Mouse (Mus musculus): ENCODE measurements around the gene Rpl11. TPM values are rescaled to one million over a fixed set of nuclear protein-coding genes. Genes with fewer than 3 reads are reported as not detected.

Rpl11 gene
- polyA plus RNA-seq, 1 experiment, result 1,581 TPM

DNA sequence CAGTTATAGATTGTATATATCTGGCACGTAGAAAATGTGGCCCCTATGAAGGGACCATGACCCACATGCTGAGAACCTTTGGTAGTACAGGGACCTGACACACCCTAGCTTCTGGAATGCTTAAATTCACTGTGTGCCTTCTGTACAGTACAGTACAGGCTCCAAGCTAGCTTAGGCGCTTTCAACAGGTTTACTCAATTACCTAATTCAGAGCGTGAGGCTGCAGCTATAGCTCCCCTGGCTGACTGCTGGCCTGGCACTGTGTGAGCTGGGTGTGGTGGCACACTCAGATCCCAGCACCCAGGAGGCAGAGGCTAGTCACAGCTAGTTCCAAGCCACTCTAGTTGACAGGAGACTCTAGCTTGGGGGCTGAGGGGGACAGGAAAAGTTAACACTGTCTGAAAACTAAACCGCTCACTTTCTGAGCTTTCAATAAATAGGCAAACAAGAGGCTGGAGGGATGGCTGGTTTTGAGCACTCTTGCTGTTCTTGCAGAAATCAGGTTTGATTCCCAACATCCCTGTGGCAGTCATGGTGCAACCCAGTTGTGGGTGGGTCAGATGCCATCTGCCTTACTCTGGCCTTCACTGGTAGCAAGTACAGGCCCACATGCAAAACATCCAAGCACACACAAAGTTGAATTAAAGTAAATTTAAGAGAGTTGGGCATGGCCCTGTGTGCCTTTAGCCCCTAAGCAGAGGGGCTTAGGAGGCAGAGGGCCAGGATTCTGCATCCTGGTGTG lies 4.8 kb downstream of the Rpl11 start:
- H3K4me3 ChIP-seq (ENCODE audit: low read depth, low read length), result no peak overlapping the region
- H3K27ac ChIP-seq (ENCODE audit: insufficient read depth, low read length), result peak overlapping the region; percentile 16; the same call in 1 of the 2 replicates
- TF ChIP-seq POLR2A (IDR thresholded peaks at IDR 0.05; ENCODE audit: insufficient read depth, low read length) (no peak), EP300 (IDR thresholded peaks at IDR 0.05; ENCODE audit: insufficient read depth, low read depth, low read length) (no peak), CTCF (IDR thresholded peaks at IDR 0.05; ENCODE audit: low read depth, low read length) (no peak)
- no peak overlapping the region for H3K9ac ChIP-seq (ENCODE audit: low read depth, poor library complexity, severe bottlenecking)
- no peaks in the 10 kb centered on the region for H3K4me1 ChIP-seq (ENCODE audit: control insufficient read depth, insufficient read depth, low read length)
- H3K9me3 ChIP-seq (replicated peaks; ENCODE audit: control insufficient read depth, insufficient read depth, low read length, poor library complexity, severe bottlenecking), result no peaks in the 10 kb centered on the region
- peaks cover 42% of the 10 kb centered on the region for H3K36me3 ChIP-seq (ENCODE audit: control insufficient read depth, insufficient read depth, low read length, poor library complexity, severe bottlenecking)
- no peaks in the 10 kb centered on the region for H3K27me3 ChIP-seq (ENCODE audit: control insufficient read depth, insufficient read depth, low read length, poor library complexity, severe bottlenecking)

DNA sequence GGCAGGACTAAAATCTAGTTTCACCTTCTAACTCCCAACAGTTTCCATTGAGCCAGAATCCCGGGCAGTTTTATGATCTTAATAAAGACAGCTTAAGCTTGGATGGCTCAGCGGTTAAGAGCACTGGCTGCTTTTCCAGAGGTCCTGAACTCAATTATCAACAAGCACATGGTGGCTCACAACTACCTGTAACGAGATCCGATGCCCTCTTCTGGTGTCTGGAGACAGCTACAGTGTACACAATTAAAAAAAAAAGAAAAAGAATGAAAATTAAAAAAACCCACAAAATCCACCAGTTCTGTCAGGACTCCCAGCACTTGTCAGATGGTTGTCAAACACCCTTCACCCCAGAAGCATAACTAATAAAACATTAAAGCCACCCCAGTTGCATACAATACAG lies 5.6 kb downstream of the Rpl11 start:
- peak overlapping the region; percentile 16; the same call in 1 of the 2 replicates for H3K27ac ChIP-seq (ENCODE audit: insufficient read depth, low read length)
- no peaks in the 10 kb centered on the region for H3K9me3 ChIP-seq (replicated peaks; ENCODE audit: control insufficient read depth, insufficient read depth, low read length, poor library complexity, severe bottlenecking)
- no peaks in the 10 kb centered on the region for H3K4me1 ChIP-seq (ENCODE audit: control insufficient read depth, insufficient read depth, low read length)
- peaks cover 42% of the 10 kb centered on the region for H3K36me3 ChIP-seq (ENCODE audit: control insufficient read depth, insufficient read depth, low read length, poor library complexity, severe bottlenecking)
- no peak for TF ChIP-seq POLR2A (IDR thresholded peaks at IDR 0.05; ENCODE audit: insufficient read depth, low read length)
- TF ChIP-seq EP300 (IDR thresholded peaks at IDR 0.05; ENCODE audit: insufficient read depth, low read depth, low read length), result no peak
- no peak for TF ChIP-seq CTCF (IDR thresholded peaks at IDR 0.05; ENCODE audit: low read depth, low read length)
- H3K27me3 ChIP-seq (ENCODE audit: control insufficient read depth, insufficient read depth, low read length, poor library complexity, severe bottlenecking), result no peaks in the 10 kb centered on the region
- no peak overlapping the region for H3K4me3 ChIP-seq (ENCODE audit: low read depth, low read length)
- no peak overlapping the region for H3K9ac ChIP-seq (ENCODE audit: low read depth, poor library complexity, severe bottlenecking)

DNA sequence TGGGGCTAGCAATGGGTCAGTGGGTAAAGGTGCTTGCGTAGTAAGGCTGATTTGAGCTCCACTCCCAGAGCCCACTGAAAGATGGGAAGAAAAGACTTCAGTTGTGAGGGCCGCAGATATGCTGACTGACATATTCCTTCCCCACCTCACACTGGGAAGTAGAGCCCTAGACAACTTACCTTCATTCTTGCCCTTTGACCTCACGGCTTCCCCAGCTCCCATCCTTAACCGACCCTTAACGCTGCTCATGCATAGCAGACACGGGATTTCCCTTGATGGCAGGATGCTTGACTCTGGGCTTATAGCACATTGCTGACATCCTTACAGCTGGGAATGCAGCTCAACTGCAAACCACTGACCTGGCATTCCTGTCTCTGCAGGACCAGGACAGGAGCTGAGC lies 6.3 kb downstream of the Rpl11 start:
- Histone ChIP-seq H3K27ac (ENCODE audit: insufficient read depth, low read length) (no peak overlapping the region), H3K4me3 (ENCODE audit: low read depth, low read length) (no peak overlapping the region), H3K36me3 (ENCODE audit: control insufficient read depth, insufficient read depth, low read length, poor library complexity, severe bottlenecking) (peaks cover 35% of the 10 kb centered on the region), H3K9me3 (replicated peaks; ENCODE audit: control insufficient read depth, insufficient read depth, low read length, poor library complexity, severe bottlenecking) (no peaks in the 10 kb centered on the region), H3K4me1 (ENCODE audit: control insufficient read depth, insufficient read depth, low read length) (no peaks in the 10 kb centered on the region), H3K27me3 (ENCODE audit: control insufficient read depth, insufficient read depth, low read length, poor library complexity, severe bottlenecking) (no peaks in the 10 kb centered on the region), H3K9ac (ENCODE audit: low read depth, poor library complexity, severe bottlenecking) (no peak overlapping the region)
- TF ChIP-seq CTCF (IDR thresholded peaks at IDR 0.05; ENCODE audit: low read depth, low read length) (no peak), EP300 (IDR thresholded peaks at IDR 0.05; ENCODE audit: insufficient read depth, low read depth, low read length) (no peak), POLR2A (IDR thresholded peaks at IDR 0.05; ENCODE audit: insufficient read depth, low read length) (no peak)

DNA sequence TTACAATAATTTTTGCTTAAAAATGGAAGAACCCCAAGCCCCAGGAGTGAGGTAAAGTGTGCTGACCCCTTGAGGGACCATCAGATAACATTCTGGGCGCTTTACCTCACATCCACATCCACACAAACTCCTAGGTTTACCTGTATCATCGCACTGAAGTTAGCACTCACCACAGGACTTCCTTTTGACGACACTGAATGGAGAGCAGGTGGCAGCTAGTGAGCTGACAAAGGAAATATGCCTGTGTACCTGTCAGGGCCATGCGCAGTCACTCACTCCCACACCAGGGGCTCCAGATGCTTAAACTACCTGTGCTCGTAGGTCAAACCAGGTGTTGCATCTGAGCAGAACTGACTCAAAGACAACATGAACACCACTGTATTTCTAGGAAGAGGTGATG lies 8.1 kb downstream of the Rpl11 start:
- Histone ChIP-seq H3K27ac (ENCODE audit: insufficient read depth, low read length) (no peak overlapping the region), H3K36me3 (ENCODE audit: control insufficient read depth, insufficient read depth, low read length, poor library complexity, severe bottlenecking) (peaks cover 19% of the 10 kb centered on the region)

DNA sequence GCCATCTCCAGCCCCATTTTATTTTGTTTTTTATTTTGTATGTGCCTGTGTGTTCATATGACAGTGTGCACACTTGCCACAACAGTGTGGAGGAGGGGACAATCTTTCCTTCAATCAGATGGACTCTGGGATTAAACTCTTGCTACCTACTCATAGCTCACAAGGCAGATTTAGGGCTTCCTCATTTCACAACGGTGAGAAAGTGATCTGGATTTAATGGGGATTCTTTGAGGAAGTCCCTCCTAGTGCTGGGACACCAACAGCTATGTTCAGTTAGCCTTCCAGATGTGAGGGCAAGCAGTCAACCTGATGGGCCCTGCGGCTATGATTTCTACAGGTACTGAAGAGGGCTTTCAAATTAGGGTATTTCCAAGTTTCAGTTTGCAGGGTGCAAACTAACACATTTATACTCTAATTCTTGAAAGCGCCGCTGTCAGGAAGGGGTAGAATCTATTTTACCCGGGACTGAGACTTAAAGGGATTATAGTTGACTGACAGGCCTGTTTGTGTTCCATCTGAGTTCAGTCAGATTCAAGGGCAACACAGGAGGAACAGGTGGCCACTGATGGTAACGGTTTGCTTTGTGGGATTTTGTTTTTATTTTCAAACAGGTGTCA lies 9.3 kb downstream of the Rpl11 start:
- H3K9me3 ChIP-seq (replicated peaks; ENCODE audit: control insufficient read depth, insufficient read depth, low read length, poor library complexity, severe bottlenecking), result no peaks in the 10 kb centered on the region
- no peak overlapping the region for H3K27ac ChIP-seq (ENCODE audit: insufficient read depth, low read length)
- H3K4me3 ChIP-seq (ENCODE audit: low read depth, low read length), result no peak overlapping the region
- H3K36me3 ChIP-seq (ENCODE audit: control insufficient read depth, insufficient read depth, low read length, poor library complexity, severe bottlenecking), result peaks cover 7% of the 10 kb centered on the region
- no peak overlapping the region for H3K9ac ChIP-seq (ENCODE audit: low read depth, poor library complexity, severe bottlenecking)
- H3K4me1 ChIP-seq (ENCODE audit: control insufficient read depth, insufficient read depth, low read length), result no peaks in the 10 kb centered on the region
- H3K27me3 ChIP-seq (ENCODE audit: control insufficient read depth, insufficient read depth, low read length, poor library complexity, severe bottlenecking), result no peaks in the 10 kb centered on the region
- TF ChIP-seq EP300 (IDR thresholded peaks at IDR 0.05; ENCODE audit: insufficient read depth, low read depth, low read length) (no peak), CTCF (IDR thresholded peaks at IDR 0.05; ENCODE audit: low read depth, low read length) (no peak), POLR2A (IDR thresholded peaks at IDR 0.05; ENCODE audit: insufficient read depth, low read length) (no peak)

More for the DNA sequence above, 8.1 kb downstream of the Rpl11 start:
- Histone ChIP-seq H3K4me3 (ENCODE audit: low read depth, low read length) (no peak overlapping the region), H3K9ac (ENCODE audit: low read depth, poor library complexity, severe bottlenecking) (no peak overlapping the region), H3K27me3 (ENCODE audit: control insufficient read depth, insufficient read depth, low read length, poor library complexity, severe bottlenecking) (no peaks in the 10 kb centered on the region), H3K9me3 (replicated peaks; ENCODE audit: control insufficient read depth, insufficient read depth, low read length, poor library complexity, severe bottlenecking) (no peaks in the 10 kb centered on the region), H3K4me1 (ENCODE audit: control insufficient read depth, insufficient read depth, low read length) (no peaks in the 10 kb centered on the region)
- no peak for TF ChIP-seq POLR2A (IDR thresholded peaks at IDR 0.05; ENCODE audit: insufficient read depth, low read length)
- no peak for TF ChIP-seq CTCF (IDR thresholded peaks at IDR 0.05; ENCODE audit: low read depth, low read length)
- no peak for TF ChIP-seq EP300 (IDR thresholded peaks at IDR 0.05; ENCODE audit: insufficient read depth, low read depth, low read length)

DNA sequence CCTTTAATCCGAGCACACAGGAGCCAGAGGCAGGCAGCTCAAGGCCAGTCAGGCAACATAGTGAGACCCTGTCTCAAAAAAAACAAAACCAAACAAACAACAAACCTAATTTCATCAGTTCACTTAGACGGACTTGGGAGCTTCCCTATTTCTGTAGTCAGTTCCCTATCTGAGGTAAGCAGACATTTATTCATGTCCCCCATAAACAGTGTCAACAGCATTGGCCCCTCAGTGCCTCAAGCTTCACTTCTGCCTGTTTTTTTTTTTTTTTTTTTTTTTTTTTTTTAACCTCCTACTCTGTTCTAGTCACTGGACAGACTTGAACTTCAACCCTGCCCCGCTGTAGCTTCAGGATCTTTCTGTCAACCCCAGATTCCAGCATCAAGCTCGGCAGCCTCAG lies 18.1 kb downstream of the Rpl11 start:
- H3K27me3 ChIP-seq (ENCODE audit: control insufficient read depth, insufficient read depth, low read length, poor library complexity, severe bottlenecking), result no peaks in the 10 kb centered on the region; the same call in 1 of the 2 replicates
- H3K36me3 ChIP-seq (ENCODE audit: control insufficient read depth, insufficient read depth, low read length, poor library complexity, severe bottlenecking), result no peaks in the 10 kb centered on the region
- H3K9me3 ChIP-seq (replicated peaks; ENCODE audit: control insufficient read depth, insufficient read depth, low read length, poor library complexity, severe bottlenecking), result no peaks in the 10 kb centered on the region
- no peak overlapping the region for H3K4me3 ChIP-seq (ENCODE audit: low read depth, low read length)
- no peak overlapping the region for H3K9ac ChIP-seq (ENCODE audit: low read depth, poor library complexity, severe bottlenecking)
- TF ChIP-seq EP300 (IDR thresholded peaks at IDR 0.05; ENCODE audit: insufficient read depth, low read depth, low read length) (no peak), POLR2A (IDR thresholded peaks at IDR 0.05; ENCODE audit: insufficient read depth, low read length) (no peak), CTCF (IDR thresholded peaks at IDR 0.05; ENCODE audit: low read depth, low read length) (no peak)
- no peak overlapping the region for H3K27ac ChIP-seq (ENCODE audit: insufficient read depth, low read length)
- no peaks in the 10 kb centered on the region for H3K4me1 ChIP-seq (ENCODE audit: control insufficient read depth, insufficient read depth, low read length)

Measured in ES-Bruce4 (cell line).